Mouse (Mus musculus): ENCODE results near the gene Sult6b2.

GRCm38 (mm10) chr6:142746765-142747164 is 57.5 kb downstream of the Sult6b2 start:
- TF ChIP-seq CTCF (IDR thresholded peaks at IDR 0.05; ENCODE audit: insufficient read depth, low read depth, low read length) (no peak), POLR2A (IDR thresholded peaks at IDR 0.05; ENCODE audit: insufficient read depth, low read depth, low read length) (no peak)
